Mouse (Mus musculus) skeletal muscle tissue, adult 2 months (tissue): ENCODE results near the gene Tagln.

Experiments used
- DNase-seq: peaks from one replicate; pipeline ENCODE4 v3.0.0-alpha.2; 2012; ENCODE audit warnings: low read depth, low spot score

Tagln gene

DNA sequence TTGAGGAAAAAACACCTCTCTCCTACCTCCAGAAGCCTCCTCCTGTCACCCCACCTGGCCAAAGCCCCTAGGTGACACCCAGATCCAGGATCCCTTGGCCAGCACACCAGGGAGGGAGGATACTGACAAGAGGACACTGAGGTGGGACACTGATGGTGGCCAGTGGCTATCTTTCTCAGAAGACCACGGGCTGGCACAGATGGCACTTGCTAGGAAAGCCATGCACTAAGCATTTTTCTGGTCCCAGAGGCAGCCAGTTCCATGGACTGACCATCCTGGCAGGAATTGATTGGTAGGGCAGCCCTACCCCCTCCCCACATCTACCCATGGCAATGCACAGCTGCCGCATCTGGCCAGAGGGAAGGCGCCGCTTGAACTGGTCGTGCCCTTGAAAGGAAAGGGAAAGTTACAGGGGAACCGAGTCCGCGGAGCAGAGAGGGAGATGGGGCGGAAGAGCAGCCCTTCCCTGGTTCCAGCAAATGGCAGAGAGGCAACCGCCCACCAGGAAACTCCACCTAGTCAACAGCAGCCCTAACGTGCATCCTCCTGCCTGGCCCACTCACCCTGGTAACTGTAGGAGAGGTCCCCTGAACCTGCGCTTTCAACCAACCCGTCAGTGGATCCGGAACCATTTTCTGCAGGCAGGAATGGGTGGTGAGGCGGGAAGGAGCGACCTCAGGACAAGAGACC lies 10.5 kb upstream of the Tagln start:
- DNase-seq: no peak

DNA sequence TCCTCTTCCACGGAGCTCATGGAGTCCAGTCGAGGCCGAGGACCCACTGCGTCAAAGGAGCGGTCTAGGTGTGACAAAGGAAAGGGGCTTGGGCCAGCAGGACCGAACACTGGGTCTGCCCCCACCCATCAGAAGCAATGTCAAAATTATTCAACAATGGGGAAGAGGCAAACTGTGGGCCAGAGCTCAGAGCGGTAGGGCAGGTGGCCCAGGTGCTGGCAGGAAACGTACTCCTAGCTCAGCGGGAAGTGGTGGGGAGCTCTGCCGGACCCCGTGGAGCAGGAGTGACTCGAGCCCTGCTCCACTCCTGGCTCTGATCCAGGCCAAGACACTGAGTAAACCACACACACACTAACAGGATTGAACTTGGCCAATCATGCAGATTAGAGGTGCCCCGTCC lies 9.9 kb upstream of the Tagln start:
- DNase-seq: no peak

DNA sequence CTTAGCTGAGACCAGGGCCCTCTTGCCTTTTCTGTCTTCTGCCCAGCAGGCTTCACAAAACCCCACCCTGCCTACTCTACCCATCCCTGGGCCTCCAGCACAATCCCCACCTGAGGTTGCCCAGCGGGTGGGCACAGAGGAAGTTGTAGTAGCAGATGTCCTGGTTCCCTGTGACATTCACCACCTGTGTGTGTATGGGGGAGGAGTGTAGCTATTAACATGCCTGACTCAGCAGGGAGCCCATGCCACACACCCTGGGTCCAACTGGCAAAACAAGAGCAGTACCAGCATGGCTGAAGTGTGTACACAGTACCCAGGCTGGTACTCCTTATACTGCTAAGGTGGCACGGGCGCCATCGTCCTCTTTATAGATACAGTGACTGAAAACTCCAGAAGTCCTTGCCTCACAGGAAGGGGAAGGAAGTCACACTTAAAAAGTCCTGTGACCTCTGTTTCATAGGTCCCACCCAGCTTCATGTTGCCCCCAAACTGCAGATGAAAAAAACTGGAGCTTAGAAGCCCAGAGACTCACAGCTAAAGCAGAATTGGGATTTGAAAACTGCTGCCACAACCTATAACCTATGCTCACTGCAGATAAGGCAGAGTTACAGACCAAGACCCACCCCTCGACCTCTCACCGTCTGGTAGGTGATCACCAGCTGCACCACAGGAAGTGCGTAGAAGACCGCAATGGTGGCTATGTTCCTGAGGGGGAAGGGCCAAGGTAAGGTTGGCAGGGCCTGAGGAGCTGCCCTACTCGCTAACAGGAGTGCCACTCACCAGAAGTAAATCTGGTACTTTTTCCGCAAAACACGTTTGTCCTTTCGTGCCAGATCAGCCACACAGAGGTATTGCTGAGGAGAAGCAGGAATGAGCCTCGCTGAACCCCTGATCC lies 8.9 kb upstream of the Tagln start:
- DNase-seq: no peak

DNA sequence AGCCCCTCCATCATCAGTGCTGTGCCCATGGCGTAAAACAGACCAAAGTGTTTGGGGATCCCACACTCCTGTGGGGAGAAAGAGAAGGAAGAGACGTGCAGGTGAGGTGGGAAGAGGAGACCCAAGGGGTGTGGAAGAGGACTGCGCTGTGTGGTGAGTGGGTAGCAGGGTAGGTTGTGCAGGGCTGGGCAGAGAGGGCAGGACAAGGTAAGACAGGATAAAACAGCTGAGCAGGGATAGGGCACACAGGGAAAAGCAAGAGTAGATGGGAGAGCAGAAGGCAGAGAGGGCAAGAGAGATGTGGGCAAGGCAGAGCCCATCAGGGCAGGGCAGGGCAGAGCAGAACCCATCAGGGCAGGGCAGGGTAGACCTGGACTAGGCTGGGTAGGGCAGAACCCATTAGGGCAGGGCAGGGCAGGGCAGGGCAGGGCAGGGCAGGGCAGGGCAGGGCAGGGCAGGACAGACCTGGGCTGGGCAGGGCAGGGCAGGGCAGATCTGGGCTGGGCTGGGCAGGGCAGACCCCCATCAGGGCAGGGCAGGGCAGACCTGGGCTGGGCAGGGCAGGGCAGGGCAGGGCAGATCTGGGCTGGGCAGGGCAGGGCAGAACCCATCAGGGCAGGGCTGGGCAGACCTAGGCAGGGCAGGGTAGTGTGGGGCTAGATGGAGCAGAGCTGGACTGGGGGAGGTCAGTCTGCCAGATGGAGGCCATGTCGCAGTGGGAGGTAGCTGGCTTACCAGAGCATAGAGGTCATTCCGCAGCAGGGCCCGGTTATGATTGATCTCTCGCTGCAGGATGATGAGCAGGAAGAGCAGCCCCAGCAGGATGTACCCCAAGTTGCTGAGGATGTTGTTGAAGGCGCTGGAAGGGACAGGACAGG lies 8.0 kb upstream of the Tagln start:
- no peak for DNase-seq

DNA sequence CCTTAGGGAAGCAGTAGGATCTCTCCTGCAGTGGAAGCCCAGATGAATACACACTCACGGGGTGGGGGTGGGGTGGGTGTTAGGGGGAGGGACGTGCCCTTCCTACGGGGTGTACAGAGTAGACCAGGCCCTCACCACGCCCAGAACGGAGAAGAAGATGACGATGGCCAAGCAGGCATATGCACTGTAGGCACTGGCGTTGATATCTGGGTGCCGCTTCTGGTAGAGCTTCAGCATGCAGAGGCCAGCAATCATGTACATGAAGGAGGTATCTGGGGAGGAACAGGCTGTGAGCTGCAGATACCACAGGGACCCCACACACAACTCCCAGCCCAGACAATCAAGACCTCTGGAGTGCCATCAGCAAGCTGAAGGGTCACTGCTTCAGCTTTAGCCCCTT lies 7.1 kb upstream of the Tagln start:
- no peak for DNase-seq

DNA sequence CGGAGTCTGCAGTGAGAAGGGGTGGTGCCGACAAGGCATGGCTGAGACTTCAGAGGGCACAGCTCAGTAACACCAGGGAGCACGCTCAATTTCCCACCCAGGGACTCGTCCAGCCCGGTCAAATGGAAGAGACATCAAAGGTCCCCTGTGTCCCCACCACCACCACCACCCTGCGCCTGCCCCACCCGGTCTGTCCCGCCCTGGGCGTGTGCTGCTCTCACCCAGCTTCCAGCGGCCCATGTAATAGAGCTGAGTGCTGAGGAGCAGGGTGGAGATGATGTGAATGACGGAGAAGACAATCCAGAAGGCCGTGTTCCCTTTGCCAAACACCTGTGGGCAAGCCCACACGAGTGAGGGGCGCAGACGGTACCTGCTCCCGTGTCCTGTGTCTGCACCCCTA lies 6.6 kb upstream of the Tagln start:
- no peak for DNase-seq

DNA sequence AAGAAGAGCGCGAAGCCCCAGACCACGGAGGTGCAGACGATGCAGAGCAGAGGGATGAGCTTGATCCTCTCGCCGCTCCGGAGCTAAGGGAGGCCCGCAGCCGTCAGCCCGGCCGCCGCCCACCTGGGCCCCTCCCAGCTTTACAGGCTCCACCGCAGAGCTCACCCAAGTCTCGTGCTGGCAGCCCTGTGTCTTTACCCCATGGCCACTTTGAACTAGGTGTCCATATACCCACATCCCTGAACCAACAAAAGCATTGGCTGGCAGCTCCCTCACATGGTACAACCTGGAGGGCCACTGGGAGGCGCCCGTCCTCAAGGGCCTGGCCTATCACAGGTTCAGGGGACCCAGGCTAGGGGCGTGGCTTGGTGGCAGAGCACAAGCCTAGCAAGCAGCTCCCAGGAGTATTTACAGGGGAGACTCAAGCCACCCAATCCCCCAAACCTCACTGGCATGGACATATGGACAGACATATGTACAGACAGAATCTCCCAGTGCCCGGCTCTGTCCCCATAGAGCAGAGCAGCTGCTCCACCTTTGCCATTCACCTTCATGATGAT lies 5.6 kb upstream of the Tagln start:
- no peak for DNase-seq

DNA sequence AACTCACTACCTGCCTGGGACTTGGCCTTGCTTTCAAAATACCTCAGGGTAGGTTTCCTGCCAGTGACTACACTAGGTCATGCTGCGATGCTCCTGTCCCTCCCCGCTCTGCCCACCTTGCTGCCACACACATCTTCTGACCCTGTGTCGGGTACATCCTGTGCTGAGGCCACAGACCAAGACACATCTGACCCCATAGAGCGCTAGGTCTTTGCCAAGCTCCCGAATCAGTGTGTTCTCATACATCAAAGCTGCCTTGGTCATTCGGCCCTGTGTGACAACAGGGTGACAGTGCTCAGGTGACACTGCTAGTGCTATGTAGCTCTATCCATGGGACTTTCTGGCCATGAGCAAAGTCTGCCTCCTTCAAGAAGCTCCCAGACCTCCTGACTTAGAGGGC lies 3.9 kb upstream of the Tagln start:
- DNase-seq: no peak

DNA sequence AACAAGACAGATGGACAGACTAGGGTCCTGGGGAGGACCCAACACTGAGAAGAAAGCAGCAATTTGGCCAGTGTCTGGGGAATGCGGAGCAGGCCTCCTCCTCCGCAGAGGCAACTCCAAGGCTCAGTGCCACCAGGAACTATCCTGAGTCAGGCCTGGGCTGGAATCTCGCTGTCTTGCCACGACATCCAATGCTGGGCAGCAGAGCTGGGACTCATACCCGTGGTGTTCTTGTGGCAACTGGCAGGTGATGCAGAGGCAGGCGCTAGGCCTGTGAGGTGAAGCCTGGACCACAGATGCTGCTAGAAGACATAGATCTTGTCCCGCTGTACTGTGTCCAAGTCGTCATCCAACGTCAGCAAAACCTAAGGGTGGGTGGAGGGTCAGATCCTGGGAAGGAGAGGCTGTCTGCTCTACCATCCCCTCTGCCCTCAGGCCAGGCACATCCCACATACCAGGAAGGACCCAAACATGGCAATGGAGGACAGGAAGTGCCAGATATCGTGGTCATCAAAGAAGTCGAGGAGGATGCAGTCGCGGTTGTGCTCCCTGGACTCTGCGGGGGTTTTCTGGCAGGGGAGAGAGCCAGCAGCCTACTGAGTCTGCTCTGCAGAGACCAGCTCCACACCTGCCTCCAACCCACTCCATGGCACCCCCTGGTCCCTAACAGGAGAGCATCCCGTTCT lies 3.2 kb upstream of the Tagln start:
- DNase-seq: no peak

DNA sequence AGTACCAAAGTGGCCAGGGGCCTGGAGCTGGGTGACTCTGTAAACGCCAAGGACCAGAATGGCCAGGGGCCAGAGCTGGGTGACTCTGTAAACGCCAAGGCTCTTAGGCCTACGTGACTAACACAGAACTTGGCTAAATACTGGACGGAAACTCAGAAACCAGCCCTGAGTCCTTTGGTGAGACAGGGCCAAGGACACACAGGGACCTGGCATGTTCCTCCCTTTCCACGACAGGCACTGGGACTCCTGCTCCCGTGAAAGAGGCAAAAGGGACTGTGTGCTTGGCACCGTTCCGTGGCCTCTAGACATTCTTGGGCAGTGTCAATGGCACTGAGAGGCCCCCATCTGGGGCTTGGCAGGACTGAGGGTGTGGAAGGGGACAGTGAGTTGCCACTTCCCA lies 2.2 kb upstream of the Tagln start:
- no peak for DNase-seq

DNA sequence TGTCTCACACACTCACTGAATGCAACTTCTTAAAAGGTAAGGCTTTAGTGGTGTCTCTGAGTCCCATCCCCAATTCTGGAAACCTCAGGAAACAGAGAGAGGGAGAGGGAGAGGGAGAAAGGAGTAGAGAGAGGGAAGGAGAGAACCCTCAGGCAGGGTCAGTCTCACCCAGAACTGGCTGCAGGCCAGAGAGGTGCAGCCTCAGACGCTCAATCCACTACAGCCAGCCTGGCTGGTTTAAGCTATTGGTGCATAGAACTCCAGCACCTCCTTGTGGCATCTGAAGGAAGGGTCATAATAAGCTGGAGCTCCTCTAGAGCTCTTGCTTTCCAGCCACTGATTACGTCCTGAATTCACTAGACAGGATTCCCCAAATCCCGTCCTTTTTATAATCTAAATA lies 1.0 kb upstream of the Tagln start:
- peak; percentile 62 for DNase-seq

DNA sequence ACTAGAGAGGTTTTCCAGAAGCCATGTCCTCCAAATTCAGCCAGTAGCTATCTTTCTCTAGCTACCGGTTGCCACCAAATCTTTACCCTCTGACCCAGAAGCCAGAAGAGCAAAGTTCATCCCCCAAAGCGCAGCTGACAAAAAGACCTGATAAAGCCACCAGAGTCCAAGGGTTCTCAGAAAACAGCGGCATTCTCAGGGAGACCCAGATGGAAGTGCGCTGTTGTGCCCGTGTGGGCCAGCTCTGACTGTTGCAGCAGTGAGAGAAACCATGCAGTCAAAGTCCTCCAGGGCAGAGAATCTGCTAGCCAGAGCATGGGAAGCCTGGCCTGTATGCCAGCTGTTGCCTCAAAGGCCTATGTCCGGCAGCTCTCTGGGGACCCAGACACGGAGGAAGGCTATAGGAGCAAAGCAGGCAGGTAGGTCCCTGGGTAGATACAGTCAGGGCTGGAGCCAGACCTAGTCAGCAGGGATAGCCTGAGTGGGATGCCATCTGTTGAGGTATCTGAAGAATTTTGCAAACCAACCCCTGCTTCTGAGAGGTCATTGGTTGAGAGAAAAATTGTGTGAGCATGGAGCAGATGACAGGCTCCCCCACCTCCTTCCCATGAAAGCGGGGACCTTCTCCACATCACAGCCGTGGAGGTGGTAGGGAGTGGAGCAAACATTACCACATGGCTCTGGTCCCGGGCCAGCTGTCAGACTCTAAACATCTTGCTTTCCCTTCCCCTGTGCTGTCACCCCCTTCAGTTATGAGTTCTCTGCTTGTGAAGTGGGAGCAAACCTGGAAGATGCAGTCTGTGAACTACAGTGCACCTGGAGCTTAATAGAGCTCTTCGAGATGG lies 3.1 kb downstream of the Tagln start:
- DNase-seq: no peak

DNA sequence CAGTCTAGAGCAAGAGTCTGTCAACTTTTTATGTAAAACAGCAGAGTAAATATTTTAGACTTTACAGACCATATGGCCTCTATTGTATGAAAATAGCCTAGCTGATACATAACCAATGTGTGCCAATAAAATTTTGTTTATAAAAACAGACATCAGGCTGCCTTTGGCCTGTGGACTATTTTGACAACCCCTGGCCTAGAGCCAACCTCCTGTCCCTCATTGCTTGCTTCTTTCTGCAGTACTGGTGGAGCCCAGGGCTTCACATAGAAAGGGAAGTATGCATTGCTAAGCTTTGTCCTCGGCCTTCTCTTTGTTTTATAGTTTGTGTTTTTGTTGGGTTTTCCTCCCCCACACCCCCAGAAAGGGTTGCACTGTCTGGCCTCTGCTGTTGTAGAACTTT lies 3.9 kb downstream of the Tagln start:
- DNase-seq: no peak

DNA sequence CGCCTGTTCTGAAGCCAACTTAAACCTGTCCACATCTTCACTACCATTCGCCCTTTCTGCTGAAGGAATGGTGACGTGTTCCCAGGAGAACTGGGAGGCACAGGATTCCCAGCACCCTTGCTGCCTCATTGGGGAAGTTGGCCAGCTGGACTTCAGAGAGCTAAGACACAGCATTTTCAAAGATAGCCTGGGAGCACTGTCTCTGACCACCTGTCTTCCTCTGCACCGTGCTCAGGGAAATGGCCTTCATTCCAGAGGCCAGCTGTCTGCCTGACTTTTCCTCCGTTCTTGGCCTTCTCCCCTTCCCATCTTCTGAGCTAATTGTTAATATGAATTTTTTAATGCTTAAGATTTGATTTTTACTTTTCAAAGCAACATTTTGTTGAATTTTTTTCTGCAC lies 6.6 kb downstream of the Tagln start:
- DNase-seq: no peak

DNA sequence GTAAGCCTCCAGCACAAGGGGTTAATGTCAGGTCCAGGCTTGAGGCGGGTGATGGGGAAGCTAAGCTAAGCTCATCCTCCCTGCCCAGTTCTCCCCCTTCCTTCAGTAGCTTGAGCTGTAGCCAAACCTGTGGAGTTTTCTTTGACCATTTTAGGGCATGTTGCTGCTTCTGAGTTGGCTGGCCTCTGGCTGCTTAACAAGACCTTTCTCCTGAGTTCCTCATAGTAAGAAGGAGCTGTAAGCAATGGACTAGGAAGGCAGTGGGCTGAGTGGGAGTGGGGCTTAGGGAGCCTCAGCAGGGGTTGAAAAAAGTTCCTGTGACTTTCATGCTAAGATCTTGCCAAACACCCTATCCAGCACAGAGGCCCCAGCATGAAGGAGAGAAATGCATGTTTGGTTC lies 16.0 kb downstream of the Tagln start:
- no peak for DNase-seq

DNA sequence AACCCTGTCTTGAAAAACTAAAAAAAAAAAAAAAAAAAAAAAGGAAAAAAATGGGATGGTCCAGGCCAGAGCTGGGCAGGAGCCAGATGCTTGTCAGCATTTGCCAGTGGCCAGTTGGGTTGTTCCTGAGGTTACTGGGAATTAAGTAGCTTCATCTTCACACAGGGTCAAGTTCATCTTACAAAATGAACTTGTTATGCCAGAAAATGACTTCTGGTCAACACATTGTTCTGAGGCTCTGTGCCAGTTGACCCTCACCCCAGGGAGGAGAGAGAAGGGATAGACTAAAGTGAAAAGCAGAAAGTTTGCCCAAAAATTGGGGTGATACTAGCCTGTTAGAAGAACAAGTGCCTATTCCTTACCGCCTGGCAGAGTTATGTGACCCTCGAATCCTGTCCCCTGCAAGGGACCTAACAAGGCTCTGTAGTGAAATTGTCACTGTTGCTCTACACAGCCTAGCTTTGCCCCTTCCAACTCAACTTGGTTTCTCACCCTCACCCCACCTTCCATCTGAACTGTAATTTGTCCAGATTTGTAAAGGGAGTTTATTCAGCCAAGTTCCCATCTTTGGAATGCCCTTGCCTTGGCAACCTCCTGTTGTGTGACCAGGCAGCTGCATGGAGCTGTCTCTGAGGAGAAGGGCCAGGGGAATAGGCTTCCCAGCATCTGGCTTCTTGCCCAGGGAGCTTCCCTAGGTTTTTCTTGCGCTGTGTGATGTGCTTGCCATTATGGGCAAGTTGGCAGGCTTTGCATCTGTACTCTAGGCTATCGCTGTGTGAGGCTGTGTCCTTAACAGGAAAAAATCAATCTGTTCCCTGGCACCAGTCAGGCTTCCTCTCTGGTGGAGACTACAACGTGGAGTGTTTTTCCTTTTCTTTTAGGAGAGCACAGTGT lies 18.6 kb downstream of the Tagln start:
- peak; percentile 83 for DNase-seq

DNA sequence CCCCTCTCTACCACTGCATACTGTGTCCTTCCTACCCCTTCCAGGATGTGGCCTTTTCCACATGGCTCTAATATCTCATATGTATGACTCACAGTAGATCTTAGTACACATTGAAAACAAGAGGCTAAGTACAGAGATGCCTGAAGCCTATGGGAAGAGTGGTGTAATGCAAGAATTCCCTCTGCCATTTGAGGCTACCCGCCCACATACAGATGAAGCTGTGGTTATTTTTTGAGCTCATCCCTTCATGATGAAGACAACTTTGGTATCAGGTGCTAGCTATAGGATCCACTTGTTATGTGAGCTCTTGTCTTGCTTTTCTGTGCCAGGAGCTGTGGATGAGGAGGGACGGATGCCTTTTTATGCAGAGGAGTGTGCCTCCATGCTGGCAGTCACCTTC lies 20.2 kb downstream of the Tagln start:
- DNase-seq: no peak

DNA sequence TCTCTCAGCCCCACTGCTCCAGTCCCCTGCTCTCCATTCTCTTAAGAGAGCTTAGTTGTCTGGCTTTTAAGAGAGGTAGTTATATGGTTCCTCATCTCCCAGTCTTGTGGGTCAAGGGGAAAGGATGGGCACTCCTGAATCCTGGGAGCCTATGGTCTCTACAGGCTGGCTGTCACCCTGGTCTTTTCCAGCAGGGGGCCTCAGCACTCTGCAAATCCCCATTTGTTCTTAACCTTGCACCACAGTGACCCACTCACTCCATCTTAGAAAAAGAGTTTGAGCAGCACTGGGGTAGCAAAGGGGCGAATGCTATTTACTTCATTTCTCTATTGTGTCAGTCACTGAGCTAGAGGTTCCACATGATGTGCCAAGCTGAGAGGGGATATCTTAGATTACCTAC lies 24.2 kb downstream of the Tagln start:
- no peak for DNase-seq

DNA sequence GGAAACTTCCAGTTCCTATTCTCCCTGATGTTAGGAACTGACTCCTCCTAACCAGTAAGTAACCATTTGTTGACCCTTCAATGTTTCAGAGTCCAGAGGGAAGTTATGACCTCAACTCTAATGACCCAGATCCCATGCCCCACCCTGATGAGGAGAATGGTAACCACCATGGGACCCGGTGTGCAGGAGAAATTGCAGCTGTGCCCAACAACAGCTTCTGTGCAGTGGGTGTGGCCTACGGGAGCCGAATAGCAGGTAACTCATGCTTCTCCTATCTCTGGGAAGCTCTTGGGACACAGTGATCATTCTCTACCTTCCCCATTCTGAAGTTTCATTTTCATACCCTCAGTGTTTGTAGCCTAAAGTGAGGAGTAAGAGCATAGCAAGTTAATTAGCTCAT lies 24.9 kb downstream of the Tagln start:
- no peak for DNase-seq

DNA sequence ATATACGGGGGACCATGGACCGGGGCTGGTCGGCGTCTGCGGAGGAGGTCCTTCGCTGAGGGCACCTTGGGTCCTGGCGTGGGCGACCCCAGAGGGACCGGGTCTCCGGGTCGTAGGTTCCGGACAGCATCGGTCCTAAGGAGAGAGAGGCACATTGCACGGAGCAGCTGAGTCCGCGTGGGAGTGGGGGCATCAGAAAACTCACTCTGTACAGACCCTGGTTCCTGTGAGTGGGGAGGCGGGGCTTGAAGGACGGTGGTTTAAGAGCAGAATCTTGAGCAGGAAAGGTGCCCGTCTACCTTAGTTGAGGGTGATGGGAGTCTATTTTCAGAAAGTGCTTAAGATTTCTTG lies 28.8 kb downstream of the Tagln start:
- DNase-seq: no peak
